ENCODE assay signal across 14 mouse cellular contexts in the genomic region with DNA sequence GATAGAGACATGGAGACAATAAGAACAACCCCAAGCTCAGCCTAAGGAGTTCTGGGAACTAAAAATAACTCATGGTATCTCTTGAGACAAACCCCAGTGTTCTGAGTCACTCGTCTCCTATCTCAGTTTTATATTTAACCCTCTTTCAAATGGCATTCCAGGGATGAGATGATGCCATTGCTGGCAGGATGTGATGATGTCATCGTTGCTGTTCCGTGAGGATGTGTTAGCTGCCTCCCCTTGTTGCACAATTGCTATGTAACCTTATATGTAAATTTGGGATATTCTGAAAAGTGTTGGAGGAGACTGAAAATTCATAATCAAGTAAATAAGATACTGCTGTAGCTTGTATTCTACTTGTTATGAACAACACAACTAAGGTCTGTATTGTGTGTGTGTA.
"Had no signal": no experiment of that assay in that cellular context is flagged by ENCODE, and none has a peak within 500 bp of the region (broad histone marks: within the 10 kb centered on the region; RNA-seq: fewer than 3 reads in every experiment).

No protein-coding gene starts in this region.

- H3K4me3 ChIP-seq: limb, embryonic 15.5 days; liver, embryonic 13.5 days; megakaryocyte, embryonic 14.5 days; midbrain, embryonic 13.5 days; neural tube, embryonic 15.5 days had no signal

- H3K9ac ChIP-seq: limb, embryonic 15.5 days; liver, embryonic 13.5 days; liver, postnatal 0 days; midbrain, embryonic 13.5 days; neural tube, embryonic 15.5 days had no signal

- H3K27me3 ChIP-seq: limb, embryonic 15.5 days; liver, embryonic 13.5 days; megakaryocyte, embryonic 14.5 days; midbrain, embryonic 13.5 days; neural tube, embryonic 15.5 days had no signal

- DNase-seq: kidney, adult 8-10 months; kidney, postnatal 25 days; layer of hippocampus, adult 9-11 months; layer of hippocampus, postnatal 36 days; liver, embryonic 13.5 days; liver, postnatal 0 days; right cerebral cortex, adult 18-20 months; right cerebral cortex, postnatal 25 days; thymus, postnatal 36 days had no signal

- H3K36me3 ChIP-seq: limb, embryonic 15.5 days; liver, embryonic 13.5 days; midbrain, embryonic 13.5 days; neural tube, embryonic 15.5 days had no signal

- H3K4me1 ChIP-seq: limb, embryonic 15.5 days; liver, embryonic 13.5 days; midbrain, embryonic 13.5 days; neural tube, embryonic 15.5 days had no signal

- H3K4me2 ChIP-seq: limb, embryonic 15.5 days; liver, embryonic 13.5 days; midbrain, embryonic 13.5 days; neural tube, embryonic 15.5 days had no signal

- H3K9me3 ChIP-seq: limb, embryonic 15.5 days; liver, embryonic 13.5 days; midbrain, embryonic 13.5 days; neural tube, embryonic 15.5 days had no signal

- H3K27ac ChIP-seq: limb, embryonic 15.5 days; liver, embryonic 13.5 days; macrophage; midbrain, embryonic 13.5 days; neural tube, embryonic 15.5 days had no signal

- ATAC-seq: liver, postnatal 0 days; midbrain, embryonic 13.5 days had no signal
